Mouse (Mus musculus) frontal cortex, adult (tissue): ENCODE results near the gene Ccdc130.

ENCODE experiments used
- ATAC-seq: cut with Nextera tagmentation; 2 replicates; pipeline ENCODE4 v1.9.2; 2017; ENCODE audit warnings: mild to moderate bottlenecking, moderate library complexity, mixed read lengths; ENCODE audit not compliant: low TSS enrichment

Gene Ccdc130

DNA sequence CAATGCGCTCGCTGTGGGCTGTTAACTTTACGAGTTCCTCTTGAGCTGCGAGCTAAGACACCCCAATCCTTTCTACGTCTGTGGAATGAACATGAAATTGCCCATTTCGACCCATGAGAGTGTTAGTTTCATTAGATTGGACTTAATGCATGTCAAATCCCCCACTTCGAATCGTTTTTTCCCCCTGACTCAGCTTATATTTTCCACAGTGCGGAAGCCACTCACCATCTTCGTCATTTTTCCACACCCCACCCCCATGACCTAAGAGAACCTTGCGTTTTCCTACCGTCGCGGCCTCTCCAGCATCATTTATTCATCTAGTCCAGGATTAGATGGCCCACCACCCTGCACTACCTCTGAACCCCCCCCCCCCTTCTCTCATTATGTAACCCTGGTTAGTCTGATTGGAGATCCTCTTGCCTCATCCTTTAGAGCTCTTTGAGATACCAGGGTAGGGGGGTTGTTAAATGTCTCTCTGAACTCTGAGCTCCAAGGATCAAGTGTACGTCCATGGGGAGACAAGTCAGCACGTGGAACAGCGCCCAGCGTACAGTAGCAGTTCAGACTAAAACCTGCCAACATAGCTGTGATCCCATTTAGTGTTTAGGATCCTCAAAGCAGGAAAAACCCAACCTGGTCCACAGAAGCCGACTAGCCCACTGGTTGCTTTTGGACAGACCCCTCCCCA is 32.5 kb downstream of the Ccdc130 start:
- no peak for ATAC-seq

DNA sequence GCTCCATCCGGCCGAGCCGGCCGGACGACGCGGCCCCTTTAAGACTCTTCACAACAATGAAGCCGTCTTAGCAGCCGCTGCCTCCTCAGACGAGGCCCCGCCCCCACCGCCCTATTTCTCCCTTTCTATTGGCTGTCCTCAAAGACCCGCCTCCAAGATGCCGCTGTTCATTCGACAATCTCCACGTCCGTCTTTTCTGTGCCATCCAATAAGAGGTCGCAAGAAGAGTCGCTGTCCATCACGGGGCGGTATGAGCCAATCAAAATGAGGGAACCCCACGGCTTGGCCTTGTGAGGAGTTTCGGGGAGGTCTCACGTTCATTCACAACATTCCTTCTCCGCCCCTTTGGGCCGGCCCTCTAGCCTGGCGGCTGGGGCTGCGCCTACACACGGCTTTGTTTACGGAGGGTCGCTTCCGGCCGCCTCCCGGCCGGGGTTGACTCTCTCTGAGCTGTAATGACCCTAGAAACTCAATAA is 33.1 kb downstream of the Ccdc130 start, which contains the start of gene Zswim4:
TSS of gene Zswim4 (minus strand) at position 58 of the 476 bp plus-strand sequence.
- ATAC-seq: peak; percentile 98

DNA sequence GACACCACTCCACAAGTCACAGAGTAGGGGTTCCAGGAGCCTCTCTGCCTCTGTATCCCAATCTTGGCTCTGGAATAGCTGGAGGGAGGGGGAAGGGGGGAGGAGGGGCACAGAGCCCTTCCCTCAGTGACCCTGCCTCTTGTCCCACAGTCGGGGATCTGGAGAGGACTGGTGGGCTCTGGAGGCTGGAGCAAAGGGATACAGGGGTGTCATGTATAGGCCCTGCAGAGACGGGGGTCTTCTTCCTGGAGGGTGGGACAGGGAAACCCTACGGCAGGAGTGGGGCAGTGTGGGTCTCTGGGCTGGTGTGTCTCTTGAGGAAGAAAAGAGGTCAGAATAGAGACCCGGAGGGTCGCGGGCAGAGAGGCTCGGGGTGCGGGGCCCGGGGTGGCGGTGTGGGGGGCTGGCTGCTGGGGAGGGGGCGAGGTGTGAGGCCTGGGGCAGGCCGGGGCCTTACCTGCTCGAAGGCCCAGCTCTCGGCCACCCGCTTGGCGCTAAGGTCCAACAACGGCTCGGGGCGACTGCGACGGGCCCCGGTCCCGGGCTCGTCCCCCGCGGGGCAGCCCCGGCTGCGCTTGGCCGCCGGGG is 33.7 kb downstream of the Ccdc130 start:
- ATAC-seq: no peak

DNA sequence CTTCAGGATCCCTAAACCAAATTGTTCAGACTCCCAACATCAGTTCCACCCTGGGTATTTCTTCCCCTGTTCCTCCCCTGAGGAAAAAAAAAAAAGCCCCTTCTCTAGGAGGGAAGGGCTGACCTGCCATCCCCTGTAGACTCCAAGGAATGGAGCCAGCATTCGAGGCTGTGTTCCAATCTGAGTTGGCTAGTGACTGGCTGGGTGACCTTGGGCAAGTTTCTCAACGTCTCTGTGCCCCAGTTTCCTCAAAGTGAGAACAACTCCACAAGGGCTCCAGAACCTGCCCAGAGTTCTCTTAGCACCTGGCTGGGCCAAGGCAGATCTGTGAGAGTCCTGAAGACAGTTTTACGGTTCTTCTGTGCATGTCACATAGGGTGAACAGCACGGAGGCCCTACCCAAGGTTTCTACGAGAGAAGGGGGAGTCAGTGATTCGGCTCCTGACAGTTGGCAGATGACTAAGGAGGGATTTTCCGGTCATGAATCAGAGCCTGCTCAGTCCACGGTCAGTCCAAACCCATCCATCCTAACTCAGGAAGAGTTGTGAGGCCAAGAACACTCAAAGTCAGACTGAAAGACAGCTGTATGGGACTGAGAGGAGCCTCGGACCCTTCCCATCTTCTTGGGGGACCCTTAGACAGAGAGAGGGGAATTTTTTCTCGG is 34.3 kb downstream of the Ccdc130 start:
- no peak for ATAC-seq

DNA sequence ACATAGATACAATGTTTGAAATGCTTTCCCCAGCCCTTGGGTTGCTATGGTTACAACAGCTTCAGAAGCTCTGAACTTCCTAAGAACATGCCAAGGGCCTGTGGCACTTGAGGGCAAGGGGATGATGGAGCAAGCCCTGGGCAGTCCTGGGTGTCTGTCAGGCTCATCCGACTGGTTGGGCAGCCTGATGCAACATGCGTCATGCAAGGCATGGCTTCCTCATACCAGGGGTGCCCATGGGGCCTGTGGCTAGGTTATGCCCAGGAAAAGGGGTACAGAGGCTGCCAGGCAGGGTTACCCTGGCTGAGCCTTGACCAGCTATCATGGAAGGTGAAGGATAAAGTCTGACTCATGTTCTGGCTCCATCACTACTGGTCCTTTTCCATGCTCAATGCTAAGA is 37.1 kb downstream of the Ccdc130 start:
- ATAC-seq: no peak

DNA sequence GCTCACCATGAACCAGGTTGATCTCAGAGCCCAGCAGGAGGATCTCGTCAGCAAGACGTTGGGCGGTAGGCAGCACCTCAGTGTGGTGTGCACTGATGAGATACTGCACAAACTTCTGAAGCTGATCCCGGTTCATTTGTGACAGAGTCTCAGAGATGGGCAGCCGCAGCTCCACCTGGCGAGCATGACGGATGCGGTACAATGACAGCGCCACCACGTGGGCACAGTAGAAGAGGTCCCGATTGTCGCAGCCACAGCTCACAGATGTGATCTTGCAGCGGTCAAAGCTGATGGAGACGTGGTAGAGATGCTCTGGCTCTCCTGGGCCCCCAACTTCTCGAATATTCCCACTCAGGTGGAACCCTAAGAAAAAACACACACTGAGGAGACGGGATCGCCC is 39.4 kb downstream of the Ccdc130 start:
- ATAC-seq: no peak

DNA sequence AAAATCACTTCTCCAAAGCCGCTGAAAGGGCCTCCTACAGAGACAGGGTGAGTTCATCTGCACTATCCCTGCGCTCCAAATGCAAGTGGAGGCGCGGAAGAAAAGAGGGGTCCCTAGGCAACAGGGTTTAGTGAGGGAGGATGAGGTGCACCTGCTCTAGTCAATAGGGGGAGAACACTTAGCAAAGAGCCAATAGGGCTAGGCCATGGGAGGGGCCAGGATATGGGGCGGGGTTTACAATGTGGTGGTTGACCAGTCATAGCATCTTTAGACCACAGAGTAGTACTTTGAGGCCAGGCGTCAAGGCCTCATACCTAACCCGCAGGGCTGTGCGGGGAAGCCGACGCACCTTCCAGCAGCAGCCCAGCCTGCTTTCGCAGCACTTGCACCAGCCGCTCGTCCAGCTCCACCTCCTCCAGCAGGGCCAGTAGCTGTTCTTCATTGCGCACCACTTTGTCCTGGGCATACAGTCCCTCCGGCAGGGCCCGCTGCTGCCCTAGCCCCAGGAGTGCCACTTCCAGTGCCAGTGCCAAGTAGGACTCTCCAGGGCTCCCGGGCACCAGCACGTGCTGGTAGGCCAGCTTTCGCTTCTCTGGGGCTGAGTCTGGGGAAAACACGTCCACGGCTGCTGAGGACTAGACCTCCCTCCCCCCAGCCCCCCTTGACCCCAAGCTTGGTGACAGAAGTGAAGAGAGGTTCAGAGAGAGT is 46.7 kb downstream of the Ccdc130 start:
- ATAC-seq: no peak

DNA sequence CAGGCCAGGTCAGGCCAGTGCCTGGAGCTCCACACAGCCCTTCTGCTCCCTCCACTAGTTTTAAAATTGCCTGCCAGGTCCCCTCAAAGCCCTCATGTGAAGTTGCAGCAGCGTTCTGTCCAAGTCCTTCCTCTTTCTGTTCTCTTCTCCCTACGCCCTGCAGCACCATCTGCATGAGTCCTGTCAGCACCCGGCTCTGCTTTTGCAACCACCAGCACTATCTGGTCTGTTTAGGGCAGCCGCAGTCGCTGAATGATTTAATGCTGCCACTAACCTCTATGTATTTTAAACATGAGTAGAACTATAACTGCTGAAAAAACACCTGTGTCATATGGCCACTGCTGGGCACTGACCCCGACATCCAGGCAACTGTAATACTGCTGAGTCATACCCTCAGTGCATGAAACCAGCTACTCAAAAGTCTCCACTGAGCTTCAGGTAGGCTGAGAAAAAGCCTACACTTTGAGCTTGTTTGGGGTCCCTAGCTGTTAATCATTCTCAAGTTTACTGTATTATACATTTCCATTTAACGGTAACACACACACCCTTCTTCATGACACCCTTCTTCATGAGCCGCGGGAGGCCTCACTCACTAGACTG is 47.5 kb downstream of the Ccdc130 start:
- peak; percentile 50; the same call in 1 of the 2 replicates for ATAC-seq

DNA sequence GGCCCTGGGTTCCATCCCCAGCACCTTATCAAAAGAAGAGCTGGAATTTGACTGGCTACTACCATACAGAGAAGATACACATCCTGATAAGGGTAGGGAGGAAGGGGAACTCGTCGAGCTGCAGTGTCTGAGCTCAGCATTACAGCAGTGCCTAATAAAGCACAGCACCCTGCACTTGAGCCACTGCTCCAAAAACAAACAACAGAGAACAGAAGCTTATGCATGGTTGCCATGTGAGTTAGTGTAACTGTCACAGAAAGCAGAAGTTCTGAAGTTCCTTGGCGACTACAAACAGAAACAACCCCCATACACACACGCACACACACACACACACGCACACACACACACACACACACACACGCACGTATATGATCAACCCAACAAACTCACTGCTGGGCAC is 50.1 kb downstream of the Ccdc130 start:
- no peak for ATAC-seq

DNA sequence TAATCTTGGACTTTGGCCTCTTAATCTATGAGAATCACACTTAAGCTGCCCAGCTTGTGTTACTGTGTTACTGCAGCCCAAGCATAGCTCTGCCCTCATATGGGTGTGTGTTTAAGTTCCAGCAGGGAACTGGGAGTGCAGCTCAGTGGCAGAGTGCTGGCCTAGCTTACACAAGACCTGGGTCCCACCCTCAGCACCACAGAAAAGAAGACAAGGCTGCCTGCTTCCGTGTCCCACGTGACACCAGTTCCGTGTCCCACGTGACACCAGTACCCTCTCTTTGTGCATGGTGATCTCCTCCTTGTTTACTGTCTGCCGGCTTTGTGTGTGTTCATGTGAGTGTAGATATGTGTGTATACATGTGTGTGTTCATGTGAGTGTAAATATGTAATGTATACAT is 52.0 kb downstream of the Ccdc130 start:
- no peak for ATAC-seq

DNA sequence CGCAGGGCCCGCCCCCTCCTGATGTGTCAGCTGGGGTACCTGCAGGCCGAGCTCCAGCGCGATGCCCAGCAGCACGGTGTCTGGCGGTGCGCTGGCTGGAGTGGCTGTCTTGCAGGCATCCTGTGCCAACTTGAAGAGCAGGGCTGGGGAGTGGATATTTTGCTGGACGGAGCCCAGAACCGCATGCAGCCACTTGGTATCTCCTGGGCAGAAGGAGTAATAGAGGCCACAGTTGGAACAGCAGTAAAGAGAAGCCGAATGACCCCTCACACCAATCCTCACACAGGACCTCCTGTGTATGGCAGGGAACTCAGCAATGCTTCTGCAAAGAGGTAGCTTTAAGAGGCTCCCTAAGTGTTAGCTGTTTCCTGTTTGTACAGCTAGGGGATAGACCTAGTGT is 53.0 kb downstream of the Ccdc130 start:
- ATAC-seq: no peak

DNA sequence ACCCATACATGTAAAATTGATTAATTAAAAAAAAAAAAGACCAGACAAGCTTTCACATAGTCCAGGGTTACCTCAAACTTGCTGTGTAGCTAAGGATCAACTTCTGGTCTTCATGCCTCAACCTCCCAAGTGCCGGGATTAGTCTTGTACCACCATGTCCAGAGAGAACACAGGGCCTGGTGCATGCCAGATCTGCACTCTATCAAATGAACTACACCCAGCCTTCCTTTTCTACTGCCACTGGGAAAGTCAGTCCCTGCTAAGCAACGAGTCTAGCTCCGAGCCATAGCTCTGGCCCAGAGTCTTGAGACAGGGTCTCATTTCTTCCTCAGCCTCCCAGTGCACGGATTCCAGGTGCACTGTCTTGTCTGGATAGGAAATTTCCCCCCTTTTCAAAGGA is 56.9 kb downstream of the Ccdc130 start:
- ATAC-seq: no peak

DNA sequence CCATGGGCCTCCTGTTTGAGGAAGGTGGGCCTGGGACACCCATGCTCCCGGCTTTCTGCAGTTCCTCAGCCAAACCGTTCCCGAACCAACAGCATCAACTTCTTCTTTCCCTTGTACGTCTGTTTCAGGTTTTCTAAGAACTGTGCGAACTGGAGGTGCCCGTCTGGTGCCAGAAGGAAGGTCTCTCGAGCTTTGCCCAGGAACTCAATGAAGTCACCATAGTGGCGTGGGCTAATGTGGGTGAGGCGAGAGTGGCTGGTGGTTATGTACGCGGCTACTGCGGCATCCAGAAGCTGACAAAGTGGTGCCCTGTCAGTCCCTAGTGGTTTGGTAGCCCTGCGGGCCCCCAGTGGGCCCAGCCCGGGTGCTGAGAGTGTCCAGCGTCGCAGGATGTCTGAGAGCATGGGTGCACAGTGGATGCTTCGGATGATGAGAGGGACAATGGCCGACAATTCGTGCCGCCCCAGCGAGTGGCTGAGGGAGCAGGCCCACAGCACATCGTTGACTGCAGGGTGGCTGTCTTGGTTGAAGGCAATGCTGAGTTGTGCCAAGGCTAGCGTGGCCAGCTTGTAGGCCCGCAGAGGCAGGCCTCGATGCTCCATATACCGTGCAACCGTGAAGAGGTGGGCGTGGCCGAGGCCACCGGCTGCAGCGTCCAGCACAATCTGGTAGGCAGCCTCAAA is 58.2 kb downstream of the Ccdc130 start:
- no peak for ATAC-seq

DNA sequence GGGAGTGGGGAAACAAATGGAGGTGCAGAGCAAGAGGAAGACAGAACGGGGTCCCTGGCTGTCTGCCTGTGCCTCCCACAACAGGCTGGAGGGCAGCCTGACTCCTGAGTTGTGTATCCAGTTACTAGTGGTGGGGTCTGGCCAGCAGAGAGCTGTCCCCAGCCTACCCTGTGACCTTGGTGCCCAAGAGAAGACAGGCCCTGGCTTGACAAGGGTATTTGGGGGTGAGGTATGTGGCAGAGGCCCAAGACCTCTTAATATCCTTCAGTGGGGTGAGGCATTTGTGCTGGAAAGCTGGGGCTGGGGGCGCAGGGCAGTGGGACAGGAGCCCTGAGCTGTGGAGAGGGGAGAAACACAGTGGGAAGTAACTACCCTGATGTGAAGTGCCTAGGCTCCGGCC is 59.0 kb downstream of the Ccdc130 start:
- no peak for ATAC-seq

DNA sequence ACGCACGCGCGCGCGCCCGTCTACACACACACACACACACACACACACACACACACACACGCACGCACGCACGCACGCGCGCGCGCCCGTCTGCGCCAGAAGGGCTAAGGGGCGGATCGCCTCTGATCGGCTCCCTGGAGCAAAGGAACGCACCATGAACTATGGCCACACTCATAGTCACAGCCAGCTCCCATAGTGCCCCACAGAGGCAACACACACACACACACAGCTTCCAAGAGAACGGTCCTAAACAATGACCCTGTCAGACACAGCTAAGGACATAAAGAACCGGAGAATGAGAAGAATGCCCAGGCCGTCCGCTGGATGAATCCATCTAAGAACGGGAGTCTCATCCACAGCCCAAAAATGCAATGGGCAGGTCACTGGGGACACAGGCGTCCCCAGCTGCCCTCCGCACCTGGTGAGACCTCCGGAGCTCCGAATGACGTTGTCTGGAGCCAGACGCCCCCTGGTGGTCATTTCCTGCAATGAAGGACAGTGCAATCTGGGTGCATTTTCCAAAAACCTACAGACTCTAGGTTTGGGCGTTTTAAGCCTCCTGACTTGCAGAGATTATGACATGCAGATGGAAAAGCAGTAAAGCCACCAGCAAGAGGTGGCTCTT is 59.9 kb downstream of the Ccdc130 start:
- peak; percentile 59 for ATAC-seq

DNA sequence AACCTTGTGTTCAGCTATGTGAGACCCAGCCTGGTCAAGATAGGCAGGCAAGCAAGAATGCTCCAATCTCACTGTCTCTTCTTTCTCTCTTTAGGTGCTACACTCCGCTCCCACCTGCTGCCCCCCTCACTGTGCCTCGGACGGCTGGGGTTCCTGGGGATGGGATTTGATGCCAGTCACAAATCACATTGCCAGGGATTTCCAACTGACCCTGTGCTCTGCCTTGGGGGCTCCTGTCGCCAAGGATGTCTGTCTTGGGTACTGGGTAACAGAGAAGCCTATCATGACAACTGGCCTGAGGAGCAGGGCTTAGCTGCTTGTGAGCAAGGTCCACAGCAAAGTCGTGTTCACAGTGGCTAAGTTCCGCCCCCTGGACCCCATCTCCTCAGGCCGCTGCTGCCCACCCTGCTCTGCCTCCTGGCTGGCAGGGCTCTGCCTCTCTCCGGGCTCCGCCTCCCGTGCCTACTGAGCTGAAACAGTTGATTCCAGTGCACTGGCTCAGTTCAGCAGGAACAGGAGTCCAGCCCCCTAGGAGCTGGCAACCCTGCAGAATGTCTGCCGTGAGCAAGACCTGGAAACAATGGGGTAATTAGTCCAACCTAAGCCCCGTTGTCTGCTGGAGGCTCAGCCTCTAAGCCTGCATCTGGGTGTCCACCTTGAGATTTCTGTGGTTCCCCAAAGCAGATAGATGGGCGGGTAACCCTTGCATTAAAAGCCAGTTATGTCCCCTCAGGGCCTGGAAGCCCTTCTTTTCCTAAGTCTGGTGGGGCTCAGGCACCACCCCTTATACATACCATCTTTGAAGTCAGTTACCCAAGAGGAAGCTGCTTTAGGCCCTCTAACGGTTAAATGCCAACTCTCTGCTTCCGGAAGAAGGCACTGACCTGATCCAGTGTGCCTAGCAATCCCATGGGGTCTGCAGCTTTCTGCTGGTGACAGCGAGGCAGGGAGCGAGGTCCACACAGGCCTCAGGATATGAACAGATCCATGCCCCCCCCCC is 61.5 kb downstream of the Ccdc130 start:
- ATAC-seq: no peak

DNA sequence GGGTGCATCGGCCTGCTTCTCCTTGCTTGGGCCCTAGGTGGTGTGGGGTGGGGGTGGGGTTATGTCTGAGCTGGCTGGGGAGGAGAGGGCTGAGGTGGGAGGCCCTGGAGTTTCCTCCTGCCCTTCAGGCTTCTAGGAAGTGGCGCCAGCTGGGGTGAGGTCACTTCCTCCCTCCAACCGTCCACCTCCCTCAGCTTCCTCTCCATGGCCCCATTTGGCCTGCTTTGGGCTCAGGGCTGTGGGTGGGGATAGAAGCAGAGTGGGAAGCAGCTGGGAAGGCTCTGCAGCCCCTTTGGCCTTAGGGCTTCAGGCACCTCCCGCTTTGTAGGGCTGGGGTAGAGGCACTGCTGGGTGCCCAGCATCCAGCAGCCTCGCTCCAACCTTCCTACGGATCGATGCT is 62.4 kb downstream of the Ccdc130 start:
- ATAC-seq: no peak
